Mouse (Mus musculus) limb, embryonic 14.5 days (tissue): Measurements from ENCODE around the gene Rhag. TPM values are rescaled to one million over a fixed set of nuclear protein-coding genes. Genes with fewer than 3 reads are reported as not detected.

Experiments
- ATAC-seq: fragments of 200-750 bp; cut with Nextera tagmentation; 2 replicates; pipeline ENCODE4 v1.8.0; 2017; ENCODE audit warnings: low read depth, moderate number of reproducible peaks, moderate TSS enrichment; ENCODE audit not compliant: low FRiP score
- DNase-seq: peaks from one replicate; pipeline ENCODE4 v3.0.0-alpha.2; 2015; ENCODE audit warnings: low spot score
- H3K27ac ChIP-seq: fragments of 300-500 bp; sonication (generic); replicated peaks from 2 replicates; pipeline ENCODE4 v1.5.1; 2014; ENCODE audit warnings: low read depth, mild to moderate bottlenecking, low read length, moderate library complexity, mixed read lengths
- H3K27me3 ChIP-seq: fragments of 300-500 bp; sonication (generic); 2 replicates; pipeline ENCODE4 v1.6.1; 2014; ENCODE audit warnings: low read length, mixed read lengths; ENCODE audit not compliant: control insufficient read depth, insufficient read depth
- H3K36me3 ChIP-seq: fragments of 300-500 bp; sonication (generic); 2 replicates; pipeline ENCODE4 v1.6.1; 2014; ENCODE audit warnings: mild to moderate bottlenecking, low read length, moderate library complexity, mixed read lengths; ENCODE audit not compliant: control insufficient read depth, insufficient read depth
- H3K4me1 ChIP-seq: fragments of 300-500 bp; sonication (generic); 2 replicates; pipeline ENCODE4 v1.6.1; 2014; ENCODE audit warnings: antibody characterized with exemption, low read length, mixed read lengths; ENCODE audit not compliant: control insufficient read depth, insufficient read depth
- H3K4me2 ChIP-seq: fragments of 300-500 bp; sonication (generic); replicated peaks from 2 replicates; pipeline ENCODE4 v1.6.1; 2014; ENCODE audit warnings: low read depth, mild to moderate bottlenecking, low read length, moderate library complexity; ENCODE audit not compliant: severe bottlenecking
- H3K4me3 ChIP-seq: fragments of 300-500 bp; sonication (generic); replicated peaks from 2 replicates; pipeline ENCODE4 v1.5.1; 2014; ENCODE audit warnings: low read length
- H3K9ac ChIP-seq: fragments of 300-500 bp; sonication (generic); 2 replicates; pipeline ENCODE4 v1.6.1; 2014; ENCODE audit warnings: mild to moderate bottlenecking, low read depth, low read length, moderate library complexity; ENCODE audit not compliant: severe bottlenecking
- H3K9me3 ChIP-seq: fragments of 300-500 bp; sonication (generic); 2 replicates; pipeline ENCODE4 v1.6.1; 2016; ENCODE audit warnings: low read length; ENCODE audit not compliant: control insufficient read depth
- POLR2A ChIP-seq: fragments of 200-500 bp; IDR thresholded peaks from 2 replicates; pipeline ENCODE4 v1.8.0; 2012; ENCODE audit warnings: inconsistent platforms, mild to moderate bottlenecking, moderate library complexity, borderline replicate concordance; ENCODE audit not compliant: insufficient read depth, insufficient read length; ENCODE audit errors: extremely low read depth
- WGBS: fragments of 180-500 bp; shearing (Covaris S2); extraction: QIAGEN DNeasy Blood & Tissue Kit; methylation state at CpG from one replicate; pipeline ENCODE4 v1.1.7; 2014; 5-methylcytosine and 5-hydroxymethylcytosine counted together
- polyA plus RNA-seq, 2 experiments: library from polyadenylated mRNA; depleted of rRNA in 1 of 2; stranded (reverse) in 1 of 2; unstranded in 1 of 2; fragments of >200 nt; fragmentation: Nextera tagmentation in 1 of 2; extraction: Ambion mirVana in 1 of 2; gene quantifications; 2 replicates each; pipeline versions ENCODE4 v1.2.1 to v1.2.3; 2012 to 2014

The Rhag gene
- polyA plus RNA-seq, 2 experiments = 0.28 to 0.48 TPM

DNA sequence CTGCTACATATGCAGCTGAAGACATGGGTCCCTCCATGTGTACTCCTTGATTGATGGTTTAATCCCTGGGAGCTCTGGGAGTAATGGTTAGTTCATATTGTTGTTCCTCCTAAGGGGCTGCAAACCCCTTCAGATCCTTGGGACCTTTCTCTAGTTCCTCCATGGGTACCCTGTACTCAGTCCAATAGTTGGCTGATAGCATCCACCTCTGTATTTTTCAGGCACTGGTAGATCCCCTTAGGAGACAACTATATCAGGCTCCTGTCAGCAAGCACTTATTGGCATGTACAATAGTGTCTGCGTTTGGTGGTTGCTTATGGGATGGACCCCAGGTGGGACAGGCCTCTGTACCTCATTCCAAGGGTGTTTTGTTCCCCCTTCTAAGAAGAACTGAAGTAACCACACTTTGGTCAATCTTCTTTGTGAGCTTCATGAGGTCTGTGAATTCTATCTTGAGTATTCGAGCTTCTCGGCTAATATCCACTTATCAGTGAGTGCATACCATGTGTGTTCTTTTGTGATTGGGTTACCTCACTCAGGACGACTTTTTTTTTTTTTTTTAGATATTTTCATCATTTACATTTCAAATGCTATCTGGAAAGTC is 6.5 kb downstream of the Rhag start:
- Histone ChIP-seq H3K9ac (no peak overlapping the region), H3K4me1 (no peaks in the 10 kb centered on the region), H3K4me3 (no peak overlapping the region), H3K27me3 (no peaks in the 10 kb centered on the region), H3K27ac (no peak overlapping the region), H3K4me2 (no peak overlapping the region), H3K36me3 (no peaks in the 10 kb centered on the region), H3K9me3 (no peaks in the 10 kb centered on the region)
- TF ChIP-seq POLR2A = no peak
- ATAC-seq (no peak), DNase-seq (no peak)
- WGBS = 76% methylated on average over 4 of the region's 4 CpGs

DNA sequence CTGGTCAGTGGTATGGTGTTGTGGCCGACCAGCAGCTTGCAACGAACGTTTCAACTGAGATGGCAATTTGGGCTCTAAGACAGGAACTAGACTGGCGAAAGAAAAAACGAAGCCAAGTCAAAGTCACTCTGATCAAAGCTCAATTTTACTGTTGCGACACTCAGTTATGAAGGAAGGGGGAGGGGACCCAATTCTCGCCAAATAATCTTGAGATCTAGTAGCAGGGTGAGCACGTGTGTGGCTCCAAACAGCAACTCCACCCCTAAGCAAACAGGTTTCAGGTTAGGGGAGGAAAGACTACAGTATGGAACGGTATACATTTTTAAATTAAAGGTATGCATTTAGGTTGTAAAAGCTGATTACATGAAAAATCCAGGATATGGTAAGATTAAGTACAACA is 10.6 kb downstream of the Rhag start:
- H3K27me3 ChIP-seq = no peaks in the 10 kb centered on the region
- H3K4me3 ChIP-seq = no peak overlapping the region
- H3K4me1 ChIP-seq = no peaks in the 10 kb centered on the region
- H3K4me2 ChIP-seq = no peak overlapping the region
- WGBS = 45% methylated on average over 9 of the region's 9 CpGs
- DNase-seq (no peak), ATAC-seq (no peak)
- no peaks in the 10 kb centered on the region for H3K36me3 ChIP-seq
- H3K9ac ChIP-seq = no peak overlapping the region
- no peaks in the 10 kb centered on the region for H3K9me3 ChIP-seq
- H3K27ac ChIP-seq = no peak overlapping the region
- TF ChIP-seq POLR2A = no peak

DNA sequence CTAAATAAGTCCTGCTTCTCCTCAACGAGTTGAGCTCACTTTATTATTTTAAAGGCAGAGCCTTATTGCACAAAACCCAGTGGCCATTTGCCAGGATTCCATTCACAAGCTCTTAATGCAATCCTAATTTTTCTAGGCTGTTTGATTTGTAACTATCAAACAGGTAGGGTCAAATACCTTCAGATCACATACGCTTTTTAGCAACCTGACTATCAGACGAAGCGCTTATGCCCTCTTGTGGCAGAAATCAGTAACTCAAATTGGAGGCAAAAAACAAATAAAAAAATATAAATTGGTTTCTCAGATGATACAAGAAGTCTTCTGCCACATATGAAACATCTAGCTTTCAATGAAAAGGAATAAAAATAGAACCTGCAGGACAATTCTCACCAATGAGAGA is 12.9 kb downstream of the Rhag start:
- H3K4me3 ChIP-seq = no peak overlapping the region
- H3K27me3 ChIP-seq = no peaks in the 10 kb centered on the region

DNA sequence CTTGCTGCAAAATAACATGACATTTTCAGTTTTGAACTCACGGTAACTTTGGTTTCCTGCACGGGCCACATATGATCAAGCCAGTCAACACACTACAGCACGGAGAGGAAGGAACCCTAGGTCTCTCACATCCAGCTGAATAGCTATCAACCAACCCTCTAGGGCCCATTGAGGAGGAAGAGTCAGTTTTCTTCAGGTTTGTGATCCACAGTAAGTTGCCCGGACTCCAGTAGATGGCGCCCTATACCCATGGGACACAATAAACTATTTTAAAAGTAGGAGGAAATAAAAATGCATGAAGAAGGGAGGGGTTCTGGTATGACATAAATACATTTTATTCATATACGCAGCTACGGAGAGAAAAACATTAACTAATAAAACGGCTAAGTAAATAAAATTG is 13.6 kb downstream of the Rhag start:
- H3K9ac ChIP-seq = no peak overlapping the region
- no peaks in the 10 kb centered on the region for H3K4me1 ChIP-seq
- no peaks in the 10 kb centered on the region for H3K36me3 ChIP-seq
- no peak overlapping the region for H3K27ac ChIP-seq
- 51% methylated on average over 8 of the region's 8 CpGs for WGBS
- no peaks in the 10 kb centered on the region for H3K27me3 ChIP-seq
- H3K9me3 ChIP-seq = no peaks in the 10 kb centered on the region
- H3K4me2 ChIP-seq = no peak overlapping the region
- DNase-seq = peak; percentile 26
- TF ChIP-seq POLR2A = no peak
- H3K4me3 ChIP-seq = no peak overlapping the region
- ATAC-seq = no peak

More for the DNA sequence above, 12.9 kb downstream of the Rhag start:
- H3K36me3 ChIP-seq = no peaks in the 10 kb centered on the region
- H3K27ac ChIP-seq = no peak overlapping the region
- DNase-seq (peak; percentile 13), ATAC-seq (no peak)
- no peaks in the 10 kb centered on the region for H3K4me1 ChIP-seq
- WGBS = 15% methylated on average over 4 of the region's 4 CpGs
- TF ChIP-seq POLR2A = no peak
- no peak overlapping the region for H3K4me2 ChIP-seq
- H3K9me3 ChIP-seq = no peaks in the 10 kb centered on the region
- H3K9ac ChIP-seq = no peak overlapping the region

DNA sequence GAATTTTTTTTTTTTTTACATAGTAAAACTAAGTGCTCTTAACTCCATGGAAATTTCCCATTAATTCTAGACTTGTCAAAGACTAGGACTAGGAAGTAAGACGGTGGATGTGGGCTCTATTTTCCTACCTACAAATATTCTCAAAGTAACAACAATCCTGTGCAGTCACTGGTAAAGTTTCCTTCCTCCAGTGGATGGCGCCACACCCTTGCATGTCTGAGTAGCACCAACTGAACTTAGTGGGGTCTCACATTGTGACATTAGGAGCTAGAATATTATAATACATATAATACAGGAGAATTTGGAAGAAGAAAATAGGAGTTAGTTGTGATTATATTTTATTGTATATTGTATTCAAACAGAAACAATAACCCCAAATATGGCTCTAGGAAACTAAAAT is 20.9 kb downstream of the Rhag start:
- Histone ChIP-seq H3K9ac (no peak overlapping the region), H3K4me1 (no peaks in the 10 kb centered on the region), H3K4me3 (no peak overlapping the region), H3K36me3 (no peaks in the 10 kb centered on the region), H3K27me3 (no peaks in the 10 kb centered on the region), H3K27ac (no peak overlapping the region), H3K9me3 (no peaks in the 10 kb centered on the region), H3K4me2 (no peak overlapping the region)
- no peak for TF ChIP-seq POLR2A
- DNase-seq (no peak), ATAC-seq (no peak)
- WGBS = 51% methylated on average over 2 of the region's 2 CpGs

DNA sequence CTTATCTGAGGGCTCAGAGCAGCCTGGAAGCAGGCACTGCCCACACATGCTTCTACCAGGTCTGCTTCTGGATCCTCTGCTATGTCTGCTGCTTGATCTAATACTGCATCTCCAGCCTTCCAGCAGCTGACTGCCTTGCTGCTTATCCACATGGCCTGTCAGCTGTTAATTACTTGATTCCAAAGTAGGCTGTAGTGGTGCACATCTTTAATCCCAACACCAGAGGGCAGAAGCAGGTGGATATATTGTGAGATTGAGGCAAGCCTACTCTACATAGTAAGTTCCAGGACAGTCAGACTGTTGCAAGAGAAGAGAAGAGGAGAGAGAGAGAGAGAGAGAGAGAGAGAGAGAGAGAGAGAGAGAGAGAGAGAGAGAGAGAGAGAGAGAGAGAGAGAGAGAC is 26.4 kb downstream of the Rhag start:
- H3K27ac ChIP-seq = no peak overlapping the region
- H3K9me3 ChIP-seq = no peaks in the 10 kb centered on the region
- no peak for ATAC-seq
- no peak for TF ChIP-seq POLR2A
- H3K36me3 ChIP-seq = no peaks in the 10 kb centered on the region
- no peaks in the 10 kb centered on the region for H3K27me3 ChIP-seq
- H3K4me2 ChIP-seq = no peak overlapping the region
- no peak overlapping the region for H3K9ac ChIP-seq
- H3K4me3 ChIP-seq = no peak overlapping the region
- H3K4me1 ChIP-seq = no peaks in the 10 kb centered on the region
- DNase-seq = no peak
